Mouse (Mus musculus) left cerebral cortex, adult 8-10 months (tissue): ENCODE data around the gene Spag5. TPM values are rescaled to one million over a fixed set of nuclear protein-coding genes. Genes with fewer than 3 reads are reported as not detected.
"Not testable (repeated sequence)": the region's sequence is repeated elsewhere in the genome, so short reads cannot be mapped to it uniquely, and the experiment has no call there.

ENCODE experiments used
- DNase-seq, 2 experiments: peaks; one replicate each; pipeline ENCODE4 v3.0.0; 2022; ENCODE audit warnings: low spot score in 2 of 2
- total RNA-seq, 4 experiments: library from RNA; stranded (reverse); gene quantifications; 2 replicates each; pipeline ENCODE4 v1.2.4; 2022

The Spag5 gene
- total RNA-seq = 10 to 100 TPM in 1 of 4 experiments, 1 to 10 TPM in 3; 6.8 to 11.9 (median 7.1) TPM

DNA sequence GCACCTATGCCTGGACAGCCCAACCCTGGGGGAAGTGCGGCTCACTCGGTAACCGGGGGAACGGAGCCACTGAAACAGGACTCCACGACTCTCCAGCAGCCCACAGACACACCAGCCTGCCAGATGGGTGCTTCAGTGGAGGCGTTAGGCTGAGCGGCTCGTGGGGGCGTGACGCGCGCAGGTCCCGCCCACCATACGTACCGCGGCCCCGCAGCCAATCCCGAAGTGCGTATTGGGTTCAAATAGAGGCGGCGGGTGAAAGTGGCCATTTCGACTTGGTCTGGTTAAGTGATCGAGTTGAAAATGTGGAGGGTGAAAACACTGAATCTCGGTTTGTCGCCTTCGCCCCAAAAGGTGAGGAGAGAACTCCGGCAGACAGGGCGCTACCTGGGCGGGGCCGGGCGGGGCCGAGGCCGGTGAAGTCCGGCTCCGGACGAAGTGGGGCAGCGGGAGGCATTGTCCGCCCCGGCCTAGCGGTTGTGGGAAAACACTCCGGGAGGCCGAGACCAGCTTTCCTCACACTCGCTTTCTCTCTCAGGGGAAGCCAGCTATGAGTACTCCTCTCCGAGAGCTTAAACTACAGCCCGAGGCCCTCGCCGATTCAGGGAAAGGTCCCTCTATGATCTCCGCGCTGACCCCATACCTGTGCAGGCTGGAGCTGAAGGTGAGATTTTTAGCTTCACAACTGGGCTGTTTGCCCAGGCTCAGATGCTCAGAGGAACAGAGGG, at the start of gene Spag5:
Spag5 (plus strand) TSS at position 173 of the 728 bp plus-strand sequence.
- DNase-seq = peak; percentile 77 to 93

DNA sequence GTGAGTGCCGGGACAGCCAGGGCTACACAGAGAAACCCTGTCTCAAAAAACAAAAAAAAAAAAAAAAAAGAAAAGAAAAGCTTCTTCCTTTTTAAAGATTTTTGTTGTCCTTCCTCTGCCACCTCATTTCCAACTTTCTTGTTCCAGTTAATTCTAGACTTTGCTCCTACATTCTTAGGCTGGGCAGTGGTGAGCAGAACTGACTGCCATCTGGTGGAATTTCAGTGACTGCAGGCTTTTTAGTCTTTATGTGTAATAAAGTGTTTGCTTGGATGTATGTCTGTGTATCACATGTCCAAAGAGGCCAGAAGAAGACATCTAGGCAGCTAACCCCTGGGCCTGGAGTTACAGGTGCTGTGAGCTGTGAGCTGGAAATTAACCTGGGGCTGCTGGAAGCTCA, 44.7 kb upstream of the Spag5 start:
- no peak for DNase-seq

DNA sequence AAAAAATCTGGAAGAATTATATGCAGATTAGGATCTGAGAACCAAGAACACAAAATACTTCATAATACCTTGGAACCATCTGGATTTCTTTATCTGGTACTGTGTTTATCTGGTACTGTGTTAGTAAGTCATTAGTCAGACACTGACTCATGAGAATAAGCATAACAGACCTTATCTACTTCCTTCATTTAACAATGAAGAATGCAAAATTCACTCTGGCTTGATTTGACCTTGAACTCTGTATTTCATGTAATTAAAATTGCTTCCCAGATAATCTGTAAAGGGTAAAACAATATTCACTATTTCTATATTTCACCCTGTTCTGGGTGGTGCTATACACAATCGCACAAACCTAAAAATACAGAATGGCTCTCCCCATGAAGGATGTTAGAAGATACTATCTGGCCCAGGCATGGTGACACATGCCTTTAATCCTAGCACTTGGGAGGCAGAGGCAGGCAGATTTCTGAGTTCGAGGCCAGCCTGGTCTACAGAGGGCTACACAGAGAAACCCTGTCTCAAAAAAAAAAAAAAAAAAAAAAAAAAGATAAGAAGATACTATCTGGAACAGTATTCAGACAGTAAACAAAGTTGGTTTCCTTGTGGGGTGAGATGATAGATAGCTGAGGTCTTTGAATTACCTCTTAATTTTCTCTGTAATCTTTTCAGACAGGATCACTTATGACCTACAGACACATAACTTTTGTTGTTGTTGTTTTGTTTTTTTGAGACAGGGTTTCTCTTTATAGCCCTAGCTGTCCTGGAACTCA, 40.7 kb upstream of the Spag5 start:
- no peak for DNase-seq

DNA sequence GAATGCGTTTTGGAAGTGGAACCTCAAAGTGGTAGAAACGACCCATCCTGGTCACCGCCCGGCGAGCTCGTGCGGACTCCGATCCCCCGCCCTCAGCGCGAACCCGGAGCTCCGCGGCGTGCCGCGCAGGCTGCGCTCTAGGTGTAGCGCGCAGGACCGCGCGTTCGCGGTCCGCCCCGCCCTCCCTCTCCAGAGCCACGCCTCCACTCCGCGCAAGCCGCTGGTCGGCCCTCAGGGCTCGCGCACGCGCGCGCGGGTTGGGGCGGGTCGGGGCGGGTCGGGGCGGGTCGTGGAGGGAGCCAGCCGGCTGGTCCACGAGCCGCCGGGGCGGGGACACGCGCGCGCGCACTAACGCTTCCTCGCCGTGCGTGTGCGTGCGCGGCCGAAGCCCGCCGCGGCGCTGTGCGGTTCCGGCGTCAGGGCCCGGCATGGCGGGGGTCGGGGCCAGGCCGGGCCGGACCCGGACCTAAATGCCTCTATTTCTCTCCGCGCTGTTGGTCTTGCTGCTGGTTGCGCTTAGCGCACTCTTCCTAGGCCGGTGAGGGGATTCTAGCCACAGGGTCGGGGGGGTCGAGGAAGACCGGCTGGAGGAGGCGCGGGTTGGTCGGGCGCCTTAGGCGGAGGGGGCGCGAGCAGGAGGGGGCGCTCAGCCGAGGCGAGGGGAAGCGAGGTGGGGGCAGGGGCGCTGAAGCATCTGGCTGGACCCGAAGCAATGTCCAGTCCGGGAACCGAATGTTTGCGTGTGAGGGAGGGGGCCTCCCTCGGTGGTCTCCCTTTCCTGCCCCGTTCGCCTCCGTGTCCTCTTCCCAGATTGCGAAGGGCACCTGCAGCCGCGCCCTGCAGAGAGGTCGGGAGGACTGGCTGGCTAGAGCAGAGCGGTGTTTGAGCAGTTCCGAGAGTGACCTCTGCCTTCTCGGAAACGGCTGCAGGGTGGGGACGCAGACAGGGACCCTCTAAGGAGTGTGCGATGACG, 39.7 kb upstream of the Spag5 start, which contains the start of gene 2610507B11Rik:
2610507B11Rik (plus strand) TSS at position 373 of the 973 bp plus-strand sequence.
- DNase-seq = peak; percentile 63 to 88

DNA sequence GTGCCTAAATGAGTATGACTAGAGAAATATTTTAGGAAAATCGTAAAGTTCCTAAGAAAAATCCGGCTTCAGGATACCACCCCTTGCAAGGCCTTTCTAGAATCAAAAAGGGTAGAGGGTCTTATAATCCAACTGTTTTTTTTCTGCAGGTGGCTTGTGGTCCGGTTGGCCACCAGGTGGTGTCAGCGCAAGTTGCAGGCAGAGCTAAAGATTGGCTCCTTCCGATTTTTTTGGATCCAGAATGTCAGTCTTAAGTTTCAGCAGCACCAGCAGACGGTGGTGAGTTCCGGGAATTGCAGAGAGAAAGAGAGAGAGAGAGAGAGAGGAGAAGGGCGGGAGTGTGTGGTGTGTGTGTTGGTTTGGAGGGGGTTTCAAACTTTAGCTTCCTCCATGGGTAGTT, 38.8 kb upstream of the Spag5 start:
- peak in 1 of 2 experiments; percentile 23 for DNase-seq

DNA sequence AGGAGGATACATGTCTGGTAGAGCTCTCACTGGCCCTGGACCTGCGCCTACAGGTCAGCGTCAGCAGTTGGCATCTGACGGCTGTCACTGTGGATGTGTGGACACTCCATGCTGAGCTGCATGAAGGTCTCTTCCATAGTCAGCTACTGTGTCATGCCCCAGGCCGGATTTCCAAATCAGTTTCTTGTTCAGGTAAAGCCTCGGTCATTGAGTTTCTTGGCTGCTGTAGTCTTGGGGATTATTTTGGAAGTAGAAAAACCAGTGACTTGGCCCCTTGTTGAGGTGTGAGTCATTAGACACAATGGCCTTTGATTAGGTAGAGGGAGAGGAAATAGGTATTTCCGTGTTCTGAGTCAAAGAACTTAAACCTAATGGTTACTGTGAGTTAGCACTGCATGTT, 35.8 kb upstream of the Spag5 start:
- no peak for DNase-seq

DNA sequence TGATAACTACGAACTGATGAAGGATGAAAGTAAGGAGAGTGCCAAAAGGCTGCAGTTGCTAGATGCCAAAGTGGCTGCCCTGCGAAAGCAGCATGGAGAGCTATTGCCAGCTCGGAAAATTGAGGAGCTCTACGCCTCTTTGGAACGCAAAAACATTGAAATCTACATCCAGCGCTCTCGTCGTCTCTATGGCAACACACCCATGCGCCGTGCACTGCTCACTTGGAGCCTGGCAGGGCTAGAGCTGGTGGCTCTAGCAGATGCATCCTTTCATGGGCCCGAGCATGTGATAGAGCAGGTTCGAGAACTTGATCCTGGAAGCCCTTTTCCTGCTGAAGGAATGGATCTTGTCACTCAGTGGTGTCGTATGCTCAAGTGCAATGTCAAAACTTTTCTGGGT, 29.3 kb upstream of the Spag5 start:
- DNase-seq = peak; percentile 47 to 73

DNA sequence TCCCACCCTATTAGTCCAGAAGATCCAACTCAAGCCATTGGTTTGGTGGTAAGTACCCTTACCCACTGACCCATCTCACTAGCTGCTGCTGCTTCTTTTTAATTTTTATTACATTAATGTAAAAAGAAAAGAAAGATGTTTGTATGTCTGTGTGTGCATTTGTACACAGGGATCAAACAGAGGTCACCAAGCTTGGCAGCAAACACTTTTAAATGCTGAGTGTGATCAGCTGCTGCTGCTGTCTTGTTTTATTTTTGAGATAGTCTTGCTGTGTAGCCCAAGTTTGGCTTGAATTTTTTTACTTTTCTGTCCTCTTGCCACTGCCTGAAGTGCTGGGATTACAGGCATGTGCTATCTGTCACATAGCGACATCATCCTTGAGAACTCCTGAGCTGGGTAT, 25.7 kb upstream of the Spag5 start:
- DNase-seq = no peak

DNA sequence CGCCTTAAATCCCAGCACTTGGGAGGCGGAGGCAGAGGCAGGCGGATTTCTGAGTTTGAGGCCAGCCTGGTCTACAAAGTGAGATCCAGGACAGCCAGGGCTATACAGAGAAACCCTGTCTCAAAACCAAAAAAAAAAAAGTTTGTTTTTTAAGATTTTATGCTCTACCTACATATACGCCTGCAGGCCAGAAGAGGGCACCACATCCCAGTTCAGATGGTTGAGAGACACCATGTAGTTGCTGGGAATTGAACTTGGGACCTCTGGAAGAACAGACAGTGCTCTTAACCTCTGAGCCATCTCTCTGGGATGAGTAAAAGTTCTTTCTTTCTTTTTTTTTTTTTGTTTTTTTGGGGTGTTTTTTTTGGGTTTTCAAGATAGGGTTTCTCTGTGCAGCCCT, 25.2 kb upstream of the Spag5 start:
- DNase-seq = not testable (repeated sequence)

DNA sequence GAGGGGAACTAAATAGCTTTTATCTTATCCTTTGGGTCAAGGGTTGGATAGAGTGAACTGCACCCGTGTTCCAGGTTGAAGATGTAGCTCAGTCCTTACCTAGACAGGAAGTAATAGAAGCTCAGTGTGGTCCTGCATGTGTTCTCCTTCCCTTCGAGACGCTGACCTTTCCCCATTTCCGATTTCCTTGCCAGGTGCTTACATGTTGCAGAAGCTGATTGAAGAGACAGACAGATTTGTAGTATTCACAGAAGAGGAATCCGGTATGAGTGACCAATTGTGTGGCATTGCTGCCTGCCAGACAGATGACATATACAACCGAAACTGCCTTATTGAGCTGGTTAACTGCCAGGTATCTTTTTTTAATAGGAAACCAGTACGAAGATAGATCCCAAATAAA, 22.5 kb upstream of the Spag5 start:
- no peak for DNase-seq

DNA sequence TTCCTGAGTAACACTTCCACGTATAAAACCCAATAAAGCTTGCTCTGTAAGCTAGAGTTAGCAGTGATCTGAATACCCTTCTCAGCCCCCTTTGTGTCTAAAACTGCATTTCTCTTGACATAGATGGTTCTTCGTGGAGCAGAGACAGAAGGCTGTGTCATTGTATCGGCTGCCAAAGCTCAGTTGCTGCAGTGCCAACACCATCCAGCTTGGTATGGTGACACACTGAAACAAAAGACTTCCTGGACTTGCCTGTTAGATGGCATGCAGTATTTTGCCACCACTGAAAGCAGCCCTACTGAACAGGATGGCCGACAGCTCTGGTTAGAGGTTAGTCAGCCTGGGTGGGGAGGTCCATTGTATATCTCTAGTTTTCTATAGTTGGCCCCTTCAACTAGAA, 21.7 kb upstream of the Spag5 start:
- DNase-seq = no peak

DNA sequence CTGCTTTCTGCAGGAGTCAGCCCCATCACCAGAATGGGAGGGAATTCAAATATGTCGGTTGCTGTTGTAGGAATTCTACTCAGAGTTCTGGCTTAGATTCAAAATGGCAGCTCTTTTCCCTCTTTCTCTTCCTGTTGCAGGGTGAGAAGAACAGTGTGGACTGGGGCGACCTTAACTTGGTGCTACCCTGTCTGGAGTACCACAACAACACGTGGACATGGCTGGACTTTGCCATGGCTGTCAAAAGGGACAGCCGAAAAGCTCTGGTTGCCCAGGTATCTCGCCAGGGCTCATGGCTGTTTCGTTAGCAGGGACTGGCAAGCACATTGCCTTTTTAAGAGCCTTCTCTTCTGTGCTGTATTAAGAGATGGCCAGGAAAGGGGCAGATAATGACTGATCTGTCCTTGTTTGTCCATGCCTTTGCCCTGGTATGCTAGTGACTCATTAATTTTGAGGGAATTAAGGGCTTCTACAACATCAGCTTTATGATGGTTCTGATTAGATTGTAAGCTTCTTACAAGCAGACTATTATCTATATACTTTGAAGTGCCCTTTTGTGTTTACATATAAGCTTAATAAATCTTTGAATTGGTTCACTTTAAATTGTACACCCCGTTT, 12.1 kb upstream of the Spag5 start:
- DNase-seq = no peak

DNA sequence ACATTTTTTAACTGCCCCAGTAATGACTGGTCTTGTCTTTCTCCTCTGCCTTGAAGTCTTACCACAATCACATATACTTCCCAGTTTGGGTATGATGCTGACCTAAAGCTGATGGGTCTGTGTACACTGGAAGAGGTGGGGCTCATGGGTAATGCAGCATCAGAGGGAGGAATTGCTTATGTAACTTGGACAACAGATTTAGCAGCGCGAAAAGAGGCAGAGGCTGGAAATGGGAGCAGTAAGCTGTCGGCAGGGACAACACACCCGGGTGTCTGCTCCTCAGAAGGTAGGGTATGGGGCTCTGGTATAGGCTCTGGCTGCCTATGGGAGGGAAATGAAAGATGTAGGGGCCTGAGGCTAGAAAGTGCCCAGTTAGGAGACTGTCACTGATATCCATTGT, 10.7 kb upstream of the Spag5 start, which contains the start of gene BC030499:
BC030499 (plus strand) TSS at position 188 of the 400 bp plus-strand sequence.
- peak; percentile 30 to 45 for DNase-seq

DNA sequence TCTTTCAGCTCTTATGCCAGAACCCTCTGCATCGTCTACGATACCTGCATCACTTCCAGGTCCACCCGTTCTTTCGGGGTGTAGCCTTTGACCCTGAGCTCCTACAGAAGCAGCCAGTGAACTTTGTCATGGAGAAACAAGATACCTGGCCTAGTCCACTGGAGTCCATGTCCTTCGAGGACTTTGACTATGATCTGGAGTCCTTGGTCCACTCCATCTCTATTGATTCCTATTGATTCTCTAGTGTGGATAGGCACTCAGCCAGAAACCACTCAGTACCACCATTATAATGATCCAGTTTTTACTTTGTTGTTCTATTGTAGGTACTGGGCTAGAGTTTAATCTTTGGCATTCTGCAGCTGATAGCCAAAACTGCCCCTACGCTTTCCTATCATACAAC, 6.7 kb upstream of the Spag5 start:
- no peak for DNase-seq

DNA sequence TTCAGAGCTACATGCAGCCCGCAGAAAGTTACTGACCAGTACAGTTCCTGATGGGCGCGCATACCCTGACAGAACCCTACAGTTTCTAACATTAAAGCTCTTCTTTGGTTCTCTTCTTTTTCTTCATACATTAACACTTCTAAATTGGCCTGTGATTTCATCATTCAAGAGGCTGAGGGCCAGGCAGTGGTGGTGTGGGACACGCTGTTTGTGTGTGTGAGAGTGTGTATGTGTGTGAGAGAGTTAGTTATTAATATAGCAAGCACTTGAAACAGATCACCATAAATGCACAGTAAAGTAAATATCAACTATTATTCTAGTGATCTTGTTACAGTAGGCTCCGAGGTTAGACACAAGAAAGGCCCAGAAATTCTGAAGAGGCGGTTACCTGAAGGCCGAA, 412 bp upstream of the Spag5 start:
- DNase-seq = no peak

DNA sequence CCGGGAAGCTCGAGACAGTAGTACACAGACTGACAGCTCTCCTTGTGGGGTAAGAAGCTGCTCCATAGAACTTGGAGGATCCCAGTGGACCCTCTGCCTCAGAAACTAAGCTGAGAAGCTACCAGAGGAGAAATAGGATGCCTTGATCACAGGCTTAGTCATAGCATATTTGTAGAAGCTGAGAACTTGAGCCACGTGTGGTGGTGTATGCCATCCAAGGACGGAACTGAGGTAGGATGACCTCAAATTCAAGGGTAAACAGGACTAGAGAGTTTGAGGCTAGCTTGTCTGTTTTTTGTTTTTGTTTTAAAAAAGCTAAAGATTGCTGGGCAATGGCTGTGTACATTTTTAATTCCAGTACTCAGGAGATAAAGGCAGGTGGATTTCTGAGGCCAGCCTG, 3.9 kb downstream of the Spag5 start:
- no peak for DNase-seq

DNA sequence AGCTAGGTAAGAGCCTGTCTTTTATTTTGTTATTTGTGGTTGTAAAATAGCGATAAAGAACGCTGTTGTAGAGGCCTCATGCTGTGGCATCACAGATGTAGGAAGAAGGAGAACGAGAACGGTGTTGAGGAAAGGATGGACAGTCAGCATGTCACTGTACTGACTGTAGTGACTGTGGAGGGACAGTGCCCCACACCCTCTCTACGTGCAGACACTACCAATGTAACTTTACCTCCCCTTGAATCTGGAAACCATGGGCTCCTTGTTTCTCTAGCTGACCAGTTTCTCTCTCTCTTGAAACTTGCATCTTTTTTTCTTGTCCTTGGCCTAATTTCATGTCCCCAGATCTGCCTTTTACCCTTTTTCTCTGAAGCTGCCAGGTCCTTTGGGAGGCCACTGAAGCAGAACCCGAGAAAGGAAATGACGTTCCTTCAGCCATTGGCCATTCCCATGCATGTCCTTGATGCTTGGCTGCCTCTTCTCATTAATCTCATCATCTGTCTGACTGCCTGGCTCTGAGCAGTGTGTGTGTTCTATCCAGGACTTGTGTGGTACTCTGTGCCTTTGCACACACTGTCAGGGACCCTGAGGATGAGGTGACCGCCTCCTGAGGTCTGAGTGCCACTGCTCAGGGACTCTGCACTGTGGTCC, 9.7 kb downstream of the Spag5 start:
- no peak for DNase-seq

DNA sequence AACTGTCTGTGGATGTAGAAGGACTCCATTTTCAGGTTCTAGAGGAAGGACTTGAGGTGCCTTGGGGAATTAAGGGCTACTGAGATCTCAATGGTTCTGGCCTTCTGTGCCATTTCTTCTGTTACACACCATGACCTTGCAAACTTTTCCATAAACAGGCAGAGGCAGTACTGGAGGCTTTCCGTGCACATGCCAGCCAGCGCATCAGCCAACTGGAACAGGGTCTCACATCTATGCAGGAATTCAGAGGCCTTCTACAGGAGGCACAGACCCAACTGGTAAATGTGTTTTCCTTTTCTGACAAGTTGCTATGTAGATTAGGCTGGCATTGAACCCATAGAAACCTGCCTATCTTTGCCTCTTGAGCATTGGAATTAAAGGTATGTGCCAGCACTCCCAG, 12.3 kb downstream of the Spag5 start:
- no peak for DNase-seq

DNA sequence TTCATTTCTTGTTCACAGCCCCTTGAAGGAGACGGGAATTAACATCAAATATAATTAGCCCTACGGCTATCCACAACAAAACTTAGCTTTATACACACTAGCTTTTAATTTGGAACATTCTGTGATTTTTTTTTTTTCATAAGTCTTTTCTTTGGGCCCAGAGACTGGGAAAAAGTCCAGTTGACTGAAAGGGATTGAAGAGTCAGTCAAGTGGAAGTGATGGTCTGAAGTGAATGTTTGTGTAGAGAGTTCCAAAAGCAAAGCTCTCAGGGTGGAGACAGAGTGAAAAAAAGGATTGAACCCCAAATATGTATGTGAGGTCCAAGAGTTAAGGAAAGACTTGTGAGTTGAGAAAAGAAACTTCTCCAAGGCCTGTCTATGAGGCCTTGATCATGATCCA, 17.1 kb downstream of the Spag5 start:
- no peak for DNase-seq

DNA sequence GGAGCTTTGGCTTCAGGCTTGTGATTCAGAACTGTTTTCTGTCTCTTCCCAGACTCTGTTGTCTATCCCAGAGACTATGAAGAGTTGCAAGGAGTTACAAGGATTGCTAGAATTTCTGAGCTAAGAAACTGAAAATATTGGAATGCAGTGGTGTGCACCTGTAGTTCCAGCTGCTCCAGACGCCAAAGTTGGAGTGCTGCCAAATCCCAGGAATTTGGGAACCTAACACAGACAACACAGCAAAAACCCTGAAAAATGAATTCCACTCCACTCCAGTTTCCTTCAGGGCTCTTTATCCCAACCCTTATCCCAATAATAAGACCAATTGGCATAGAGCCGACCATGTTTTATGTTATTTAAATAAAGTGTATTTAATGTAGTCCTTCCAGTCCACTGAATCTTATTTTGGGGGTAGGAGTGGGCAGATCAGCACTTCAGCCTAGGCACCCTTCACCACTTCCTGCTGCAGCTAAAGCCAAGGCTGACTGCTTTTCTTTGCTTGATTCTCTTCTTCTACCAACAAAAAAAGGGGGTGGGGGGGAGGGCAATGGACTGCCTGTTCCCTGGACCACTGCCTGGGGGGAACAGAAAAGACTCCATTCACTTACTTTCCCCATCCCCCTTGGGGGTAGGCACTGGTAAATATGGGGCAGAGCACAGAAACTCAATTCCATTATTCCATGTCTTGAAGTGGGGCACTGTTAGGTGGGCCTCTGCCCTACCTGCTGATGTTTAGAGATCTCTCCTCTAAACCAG, 20.9 kb downstream of the Spag5 start:
- DNase-seq = peak in 1 of 2 experiments; percentile 62
